Mouse (Mus musculus): ENCODE results near the gene Foxc2. TPM values are rescaled to one million over a fixed set of nuclear protein-coding genes. Genes with fewer than 3 reads are reported as not detected.
"Not testable (repeated sequence)": the region's sequence is repeated elsewhere in the genome, so short reads cannot be mapped to it uniquely, and the experiment has no call there.

Gene Foxc2
- polyA plus RNA-seq, 3 experiments from 2014 or later, result not detected

GRCm38 (mm10) chr8:121119635-121120455 lies 3.9 kb downstream of the Foxc2 start:
- ATAC-seq, result no peak

GRCm38 (mm10) chr8:121120456-121121419 lies 4.8 kb downstream of the Foxc2 start:
- ATAC-seq, result peak; percentile 12

GRCm38 (mm10) chr8:121121704-121122103 lies 5.7 kb downstream of the Foxc2 start:
- no peak for ATAC-seq

GRCm38 (mm10) chr8:121122368-121122767 lies 6.4 kb downstream of the Foxc2 start:
- ATAC-seq, result no peak

GRCm38 (mm10) chr8:121123113-121123512 lies 7.1 kb downstream of the Foxc2 start:
- no peak for ATAC-seq

GRCm38 (mm10) chr8:121124547-121125239 lies 8.7 kb downstream of the Foxc2 start:
- no peak for ATAC-seq

- no peak for ATAC-seq
These were observed 9.4 kb downstream of the Foxc2 start for GRCm38 (mm10) chr8:121125311-121125876.

- ATAC-seq, result no peak
These were observed 10.2 kb downstream of the Foxc2 start for GRCm38 (mm10) chr8:121126191-121126590.

- no peak for ATAC-seq
These were observed 10.7 kb downstream of the Foxc2 start for GRCm38 (mm10) chr8:121126694-121127093.

GRCm38 (mm10) chr8:121127291-121127701 lies 11.3 kb downstream of the Foxc2 start:
- no peak for ATAC-seq

GRCm38 (mm10) chr8:121127756-121128375 lies 11.9 kb downstream of the Foxc2 start, which contains the start of gene Foxl1:
Gene Foxl1 (plus strand): TSS chr8:121127940.
- no peak for ATAC-seq

- ATAC-seq, result no peak
These were observed 12.7 kb downstream of the Foxc2 start for GRCm38 (mm10) chr8:121128531-121129264.

- ATAC-seq, result no peak
These were observed 13.4 kb downstream of the Foxc2 start for GRCm38 (mm10) chr8:121129265-121129940.

GRCm38 (mm10) chr8:121130522-121130921 lies 14.6 kb downstream of the Foxc2 start:
- ATAC-seq, result no peak

- ATAC-seq, result no peak
These were observed 17.1 kb downstream of the Foxc2 start for GRCm38 (mm10) chr8:121132961-121133513.

GRCm38 (mm10) chr8:121134102-121134501 lies 18.1 kb downstream of the Foxc2 start:
- no peak for ATAC-seq

- no peak for ATAC-seq
These were observed 18.5 kb downstream of the Foxc2 start for GRCm38 (mm10) chr8:121134512-121134911.

GRCm38 (mm10) chr8:121136856-121137255 lies 20.9 kb downstream of the Foxc2 start:
- ATAC-seq, result no peak

GRCm38 (mm10) chr8:121145457-121146134 lies 29.6 kb downstream of the Foxc2 start:
- ATAC-seq, result not testable (repeated sequence)
